Mouse (Mus musculus) layer of hippocampus, adult 18-20 months (tissue): ENCODE data around the gene Bms1. TPM values are rescaled to one million over a fixed set of nuclear protein-coding genes. Genes with fewer than 3 reads are reported as not detected.
A peak's percentile ranks its signal among the peaks of the same experiment; 100 is the strongest.

ENCODE experiments used
- DNase-seq, 2 experiments: peaks; one replicate each; pipeline ENCODE4 v3.0.0; 2022; ENCODE audit warnings: low spot score in 2 of 2
- microRNA-seq, 2 experiments: library from miRNA; unstranded; fragments of <30 nt; microRNA quantifications; one replicate each; pipeline ENCODE4 v1.2.0; 2021
- total RNA-seq, 2 experiments: library from RNA; stranded (reverse); gene quantifications; 2 replicates each; pipeline ENCODE4 v1.2.3; 2021

The Bms1 gene
- total RNA-seq, 2 experiments from 2014 or later: 26.0 to 29.2 TPM

- no peak for DNase-seq
Measured at GRCm38 (mm10) chr6:118367502-118367901, 51.8 kb downstream of the Bms1 start.

- DNase-seq: no peak
Measured at GRCm38 (mm10) chr6:118366196-118366595, 53.1 kb downstream of the Bms1 start.

DNA sequence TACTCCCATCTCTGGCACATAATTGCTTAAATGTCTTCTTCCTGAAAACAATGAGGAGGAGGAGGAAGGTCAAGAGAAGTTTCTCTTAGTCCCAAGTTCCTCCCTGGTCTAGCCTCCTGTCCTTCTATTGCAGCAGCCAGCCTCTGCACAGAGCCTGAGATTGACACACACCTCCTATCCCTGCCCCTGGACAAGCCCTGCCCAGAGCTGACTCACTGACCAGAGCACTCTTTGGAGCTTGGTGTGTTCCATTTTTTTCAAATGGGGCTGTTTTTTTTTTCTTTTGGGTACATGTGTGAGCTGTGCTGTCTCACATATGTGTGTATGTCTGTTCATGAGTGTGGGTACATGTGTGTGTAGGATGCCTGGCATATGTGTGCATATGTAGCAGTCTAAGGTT is 53.5 kb downstream of the Bms1 start:
- DNase-seq: no peak

DNA sequence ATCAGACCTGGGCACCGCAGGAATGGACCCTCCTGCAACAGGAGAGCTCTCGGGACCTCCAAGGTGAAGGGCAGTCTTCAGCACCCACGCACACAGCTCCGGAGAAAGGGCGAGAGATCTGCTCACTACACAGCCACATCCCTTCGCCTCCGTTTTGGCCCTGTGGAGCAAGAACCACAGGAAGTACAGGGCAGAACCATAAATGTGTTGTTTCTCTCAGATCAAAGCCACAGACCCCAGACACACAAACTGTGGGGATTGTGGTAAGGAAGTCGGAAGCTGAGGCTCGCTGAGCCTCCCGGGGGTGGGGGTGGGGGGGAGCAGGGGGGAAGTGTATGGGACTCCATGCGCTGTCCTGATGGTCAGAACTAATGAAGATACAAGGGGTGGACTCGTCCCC is 68.9 kb downstream of the Bms1 start:
- no peak for DNase-seq

DNA sequence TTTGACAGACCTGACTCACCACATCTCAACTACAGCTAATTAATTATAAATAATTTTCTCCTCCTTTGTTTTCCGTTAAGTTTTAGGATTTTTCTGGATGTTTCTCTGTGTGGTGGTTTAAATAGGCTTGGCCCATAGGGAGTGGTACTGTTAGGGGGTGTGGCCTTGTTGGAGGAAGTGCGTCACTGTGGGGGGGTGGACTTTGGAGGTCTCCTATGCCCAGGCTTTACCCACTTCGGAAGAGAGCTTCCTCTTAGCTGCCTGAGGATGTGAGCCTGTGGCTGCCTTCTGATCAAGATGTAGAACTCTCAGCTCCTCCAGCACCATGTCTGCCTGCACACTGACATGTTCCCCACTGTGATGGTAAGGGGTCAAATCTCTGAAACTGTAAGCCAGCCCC is 71.1 kb downstream of the Bms1 start:
- no peak for DNase-seq

DNA sequence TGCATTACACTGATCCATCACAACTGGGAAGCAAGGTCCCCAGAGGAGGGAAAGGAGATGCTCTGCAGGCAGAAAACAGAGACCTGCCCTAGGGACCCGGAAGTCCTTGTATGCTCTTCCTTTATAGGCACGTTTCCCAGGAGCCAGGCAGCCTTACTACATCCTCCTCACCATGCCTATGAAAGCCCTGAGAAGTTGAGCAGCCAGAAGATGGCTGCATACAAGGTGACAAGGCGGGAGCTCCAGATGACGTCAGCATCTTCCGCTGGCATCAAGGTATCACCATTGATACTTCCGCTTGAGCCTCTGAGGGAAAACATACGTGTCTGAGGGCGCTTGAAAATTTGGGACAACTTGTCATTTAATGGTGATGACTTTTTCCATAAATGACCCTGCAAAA is 72.0 kb downstream of the Bms1 start:
- no peak for DNase-seq

- DNase-seq: no peak
Measured at GRCm38 (mm10) chr6:118341861-118342485, 77.3 kb downstream of the Bms1 start.

GRCm38 (mm10) chr6:118337660-118338059 is 81.6 kb downstream of the Bms1 start:
- DNase-seq: no peak

- DNase-seq: peak in 1 of 2 experiments; percentile 21
Measured at GRCm38 (mm10) chr6:118336541-118337480, 82.5 kb downstream of the Bms1 start.

DNA sequence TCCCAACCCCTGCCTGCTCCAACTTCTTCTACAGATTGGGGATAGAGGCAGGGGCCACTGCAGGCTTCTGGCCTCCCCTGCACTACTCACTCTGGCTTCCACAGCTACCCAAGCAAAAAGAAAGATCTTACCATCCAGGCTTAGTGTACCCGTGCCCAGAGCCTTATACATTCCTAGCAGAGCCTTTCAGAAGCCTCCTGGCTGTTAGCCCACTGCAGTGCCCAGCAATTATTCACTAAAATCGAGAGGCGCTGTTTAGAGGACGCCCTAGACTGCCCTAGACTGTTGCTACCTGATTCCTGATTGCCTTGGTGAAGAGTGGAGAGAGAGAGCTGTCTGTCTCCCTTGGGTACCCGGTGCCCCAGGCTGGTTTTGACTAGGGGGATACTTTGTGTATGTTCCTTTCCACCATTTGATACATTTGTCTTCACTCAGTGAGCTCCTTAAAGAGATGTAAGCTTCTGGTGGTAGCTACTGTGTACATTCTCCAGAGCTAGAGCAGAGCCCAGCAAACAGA is 83.3 kb downstream of the Bms1 start:
- no peak for DNase-seq

- no peak for DNase-seq
Measured at GRCm38 (mm10) chr6:118333861-118334260, 85.4 kb downstream of the Bms1 start.

Small RNAs within 50 kb of the gene (microRNA-seq; reads per million reads assigned to microRNA genes)
- gene Gm25953: 0 reads per million in 2 experiments

Other genes starting within 250 kb of the Bms1 start
- gene Ret, start 221.8 kb downstream of the Bms1 start, total RNA-seq: 1 to 10 TPM; 2.7 to 3.7 TPM
- 10 to 100 TPM; 14.7 to 15.8 TPM for gene Zfp248, start 36.1 kb upstream of the Bms1 start, total RNA-seq
- 10 to 100 TPM; 16.9 to 17.4 TPM for gene Zfp9, start 59.8 kb upstream of the Bms1 start, total RNA-seq
- gene Ankrd26, start 142.8 kb upstream of the Bms1 start, total RNA-seq: 10 to 100 TPM; 10.1 to 10.2 TPM